Mouse (Mus musculus): ENCODE measurements around the gene Pithd1. TPM values are rescaled to one million over a fixed set of nuclear protein-coding genes. Genes with fewer than 3 reads are reported as not detected.
A peak's percentile ranks its signal among the peaks of the same experiment; 100 is the strongest.

The Pithd1 gene
- 30.8 and 33.2 TPM in 2 replicates for total RNA-seq (2021)
- long read RNA-seq, transcript Pithd1-201 (6 exons, 1,700 nt): major isoform, 84 of 87 reads
- long read RNA-seq, partial matches to known transcripts: 0 of 87 reads
- long read RNA-seq, other reads (novel, unspliced or antisense): 3 of 87 reads

DNA sequence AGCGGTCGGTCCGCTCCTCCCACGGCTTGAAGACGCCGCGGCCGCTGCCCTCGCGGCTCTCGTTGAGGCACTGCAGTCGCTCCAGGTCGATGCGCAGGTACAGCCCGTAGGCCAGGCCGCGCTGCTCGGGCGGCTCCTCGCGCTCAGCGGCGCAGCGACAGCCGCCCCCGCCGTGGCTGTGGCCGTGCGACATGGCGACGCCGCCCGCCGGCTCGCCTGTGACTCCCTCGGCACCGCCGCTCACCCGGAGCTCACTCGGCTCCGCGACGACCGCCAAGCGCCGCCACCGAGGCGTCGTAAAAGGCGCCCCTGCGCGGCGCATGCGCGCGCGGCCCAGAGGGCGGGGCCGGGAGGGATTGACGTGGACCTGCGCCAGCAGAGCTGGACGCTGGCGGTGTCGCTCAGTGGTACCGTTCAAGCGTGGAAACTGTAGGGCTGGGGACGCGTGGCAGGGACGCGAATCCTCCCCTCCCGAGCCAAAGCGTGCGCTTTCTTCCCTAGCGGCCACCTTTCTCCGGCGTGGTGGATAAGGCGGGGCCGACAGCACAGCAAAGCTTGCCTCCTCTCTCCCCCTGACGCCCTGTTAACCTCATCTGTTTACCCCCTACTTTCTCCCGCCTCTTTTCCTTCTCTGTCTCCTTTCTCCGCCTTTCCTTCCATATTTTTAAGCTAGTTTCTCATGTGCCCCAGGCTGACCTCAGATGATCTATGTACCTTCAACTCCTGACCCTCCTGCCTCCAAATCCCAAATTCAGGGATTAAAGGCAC lies at the start of gene Pithd1:
Gene Pithd1 (minus strand): TSS at position 322 of the 768 bp plus-strand sequence.
- peak; percentile 91 for DNase-seq

DNA sequence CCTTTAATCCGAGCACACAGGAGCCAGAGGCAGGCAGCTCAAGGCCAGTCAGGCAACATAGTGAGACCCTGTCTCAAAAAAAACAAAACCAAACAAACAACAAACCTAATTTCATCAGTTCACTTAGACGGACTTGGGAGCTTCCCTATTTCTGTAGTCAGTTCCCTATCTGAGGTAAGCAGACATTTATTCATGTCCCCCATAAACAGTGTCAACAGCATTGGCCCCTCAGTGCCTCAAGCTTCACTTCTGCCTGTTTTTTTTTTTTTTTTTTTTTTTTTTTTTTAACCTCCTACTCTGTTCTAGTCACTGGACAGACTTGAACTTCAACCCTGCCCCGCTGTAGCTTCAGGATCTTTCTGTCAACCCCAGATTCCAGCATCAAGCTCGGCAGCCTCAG lies 48.0 kb upstream of the Pithd1 start:
- no peak for DNase-seq

DNA sequence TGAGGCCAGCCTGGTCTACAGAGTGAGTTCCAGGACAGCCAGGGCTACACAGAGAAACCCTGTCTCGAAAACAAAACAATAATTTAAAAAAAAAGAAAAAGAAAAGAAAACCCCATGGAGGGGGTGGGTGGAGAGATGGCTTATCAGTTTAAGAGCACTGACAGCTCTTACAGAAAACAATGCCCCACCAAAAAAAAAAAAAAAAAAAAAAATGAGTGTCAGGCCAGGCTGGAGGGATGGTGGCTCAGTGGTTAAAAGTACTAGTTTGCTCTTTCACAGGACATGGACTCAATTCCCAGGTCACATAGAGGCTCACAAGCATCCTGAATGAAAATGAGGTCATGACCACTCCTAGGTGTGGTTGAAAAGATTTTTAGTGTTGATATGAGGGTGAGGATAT lies 46.2 kb upstream of the Pithd1 start:
- no peak for DNase-seq

DNA sequence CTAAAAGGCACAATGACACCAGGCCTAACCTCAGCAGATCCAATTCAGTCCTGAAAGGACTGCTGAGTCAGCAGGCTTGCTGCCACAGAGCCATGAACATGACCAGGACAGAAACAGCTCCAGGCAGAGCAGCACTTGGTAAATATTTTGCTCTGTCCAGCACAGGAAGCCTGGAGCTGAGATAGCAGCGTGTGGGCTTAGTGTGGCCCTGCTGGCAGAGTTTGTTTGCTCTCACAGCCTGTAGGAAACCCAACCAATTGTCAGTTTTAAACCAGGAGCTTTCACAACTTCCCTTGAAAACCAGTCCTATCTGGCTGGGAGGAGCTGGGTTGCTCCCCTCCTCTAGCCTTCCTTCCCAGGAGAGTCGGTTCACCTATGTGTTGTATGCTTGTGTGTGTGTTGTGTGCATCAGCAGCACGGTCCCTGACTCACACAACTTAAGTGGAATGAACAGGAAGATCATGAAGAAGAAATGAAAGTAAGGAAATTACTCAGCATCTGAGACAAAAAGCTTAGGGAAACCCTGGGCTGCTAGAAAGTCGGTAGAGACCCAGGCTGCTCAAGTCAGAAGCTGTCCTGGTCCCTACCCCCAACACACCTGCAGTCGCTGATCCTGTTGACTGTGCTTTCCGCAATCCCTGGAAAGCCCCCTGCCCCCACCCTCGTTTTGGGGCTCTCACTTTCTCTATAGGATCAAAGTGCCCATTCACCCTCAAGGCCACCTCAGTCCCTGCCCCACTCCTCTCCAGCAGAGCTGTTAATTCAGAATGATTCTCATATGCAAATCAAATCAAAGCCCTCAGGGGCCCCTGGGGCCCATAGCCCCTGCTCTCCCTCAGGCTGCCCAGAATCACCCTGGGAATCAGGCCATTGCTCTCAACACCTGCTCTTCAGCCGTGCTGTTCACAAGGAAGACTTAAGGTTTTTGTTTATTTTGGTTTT lies 44.2 kb upstream of the Pithd1 start:
- DNase-seq: no peak

DNA sequence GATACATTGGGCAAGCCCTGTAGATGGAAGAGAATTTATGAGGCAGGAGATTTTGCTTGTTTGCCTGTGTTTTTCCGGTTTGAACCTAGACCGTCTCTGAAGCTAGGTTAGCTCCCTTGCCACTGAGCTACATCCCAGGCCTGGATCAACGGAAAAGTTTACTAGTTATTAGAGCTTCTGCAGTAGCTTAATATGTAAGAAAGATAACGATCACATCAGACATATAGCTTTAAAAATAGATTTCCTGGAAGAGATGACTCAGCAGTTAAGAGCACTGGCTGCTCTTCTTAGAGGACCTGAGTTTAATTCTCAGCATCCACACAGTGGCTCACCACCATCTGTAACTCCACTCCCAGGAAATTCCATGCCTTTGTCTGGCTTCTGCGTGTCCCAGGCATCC lies 41.6 kb upstream of the Pithd1 start:
- no peak for DNase-seq

DNA sequence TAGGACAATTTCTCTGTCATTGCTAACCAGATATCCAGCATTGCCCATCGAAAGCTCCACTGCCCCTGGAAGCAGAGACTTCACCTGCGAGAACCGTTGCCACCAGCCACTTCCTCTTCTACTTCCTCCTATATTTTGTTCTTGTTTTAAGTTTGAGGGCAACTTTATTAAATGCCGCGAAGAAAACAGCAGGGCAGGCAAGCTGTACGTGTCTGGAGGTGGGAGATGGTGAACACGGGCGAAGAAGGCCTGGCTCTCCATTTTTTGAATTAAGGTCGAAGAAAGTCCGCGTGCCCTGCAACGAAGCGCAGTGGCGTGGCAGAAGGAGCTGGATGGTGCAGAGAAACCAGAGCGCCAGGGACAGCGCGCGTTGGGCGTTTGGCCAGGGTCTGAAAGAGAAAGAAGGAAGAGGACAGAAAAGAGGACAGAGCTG lies 41.1 kb upstream of the Pithd1 start:
- no peak for DNase-seq

DNA sequence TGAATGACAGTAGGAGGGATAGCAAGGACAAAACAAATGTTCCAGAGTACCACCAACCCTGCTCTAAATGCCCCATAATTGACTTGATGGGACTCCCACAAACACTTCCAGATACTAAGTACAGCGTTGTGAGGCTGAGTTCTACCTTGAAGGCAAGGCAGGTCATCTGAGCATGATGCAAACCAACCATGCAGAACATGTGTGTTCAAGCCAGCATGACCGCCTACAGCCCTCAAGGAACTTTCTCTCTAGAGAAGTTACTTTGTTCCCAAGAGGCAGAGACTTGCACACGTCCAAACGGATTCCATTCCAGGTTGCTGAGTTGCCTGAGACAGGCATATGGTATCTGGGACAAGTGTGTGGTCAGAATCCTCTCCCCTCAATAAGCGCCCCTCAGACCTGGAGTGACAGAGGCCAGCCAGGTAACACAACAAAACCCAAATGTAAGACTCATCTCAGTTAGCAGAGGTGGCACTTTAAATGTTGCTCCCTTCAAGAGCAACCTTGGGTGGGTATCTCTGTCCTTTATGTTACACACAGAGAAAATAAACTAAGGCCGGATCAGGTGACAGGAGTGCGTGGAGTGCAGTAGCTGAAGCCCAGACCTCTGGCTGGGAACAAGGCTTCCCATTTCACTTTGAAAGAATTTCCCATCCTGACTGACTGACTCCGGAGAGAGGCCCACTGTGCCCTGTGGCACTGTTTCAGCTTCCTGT lies 40.5 kb upstream of the Pithd1 start:
- DNase-seq: no peak

DNA sequence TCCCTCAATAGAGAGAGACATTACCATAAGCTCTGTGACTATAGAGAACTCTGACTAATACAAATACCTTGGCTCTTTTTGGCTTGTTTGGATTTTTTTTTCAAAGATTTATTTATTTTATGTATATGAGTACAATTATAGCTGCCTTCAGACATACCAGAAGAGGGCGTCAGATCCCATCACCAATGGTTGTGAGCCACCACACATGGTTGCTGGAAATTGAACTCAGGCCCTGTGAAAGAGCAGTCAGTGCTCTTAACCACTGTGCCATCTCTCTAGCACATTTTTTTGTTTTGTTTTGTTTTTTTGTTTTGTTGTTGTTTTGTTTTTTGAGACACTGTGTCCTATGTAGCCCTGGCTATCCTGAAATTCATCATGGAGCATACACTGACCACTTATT lies 38.3 kb upstream of the Pithd1 start:
- DNase-seq: no peak

DNA sequence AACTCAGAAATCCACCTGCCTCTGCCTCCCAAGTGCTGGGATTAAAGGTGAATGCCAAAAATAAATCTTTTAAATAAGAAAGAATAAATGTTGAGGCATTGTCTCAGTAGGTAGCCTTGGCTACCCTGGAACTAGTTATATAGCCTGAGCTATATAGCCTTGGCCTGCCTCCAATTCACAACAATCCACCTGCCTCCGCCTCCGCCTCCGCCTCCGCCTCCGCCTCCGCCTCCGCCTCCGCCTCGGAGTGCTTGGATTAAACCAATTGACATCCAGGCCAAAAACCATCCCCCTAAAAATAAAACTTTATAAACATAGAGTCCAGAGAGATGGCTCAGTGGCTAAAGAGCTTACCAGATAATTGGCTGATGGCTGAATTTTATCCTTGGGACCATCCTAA lies 35.9 kb upstream of the Pithd1 start:
- DNase-seq: no peak

DNA sequence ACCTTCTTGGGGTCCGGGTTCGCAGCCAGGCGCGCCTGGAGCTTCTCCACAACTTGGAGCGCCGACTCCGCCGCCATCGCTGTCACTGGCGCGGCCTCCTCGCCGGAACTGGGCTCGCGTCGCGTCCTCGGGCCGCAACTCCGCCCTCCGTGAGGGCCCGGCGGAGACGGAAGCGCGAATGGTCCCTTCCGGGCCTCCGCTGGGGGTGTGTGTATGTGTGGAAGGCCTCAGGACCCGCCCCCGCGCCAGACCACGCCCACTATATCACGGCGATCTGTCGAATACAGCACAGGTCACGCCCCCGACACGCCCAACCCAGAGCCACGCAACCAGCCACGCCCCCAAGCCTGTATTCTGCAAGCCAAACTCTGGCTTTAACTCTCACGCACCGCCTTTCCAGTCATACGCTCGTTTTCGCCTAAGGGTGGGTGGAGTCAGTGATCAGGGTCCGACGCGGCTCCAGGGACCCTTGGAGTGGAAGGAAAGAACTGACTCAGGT lies 34.5 kb upstream of the Pithd1 start, which contains the start of gene Eloa:
Gene Eloa (minus strand): TSS at position 215 of the 499 bp plus-strand sequence.
- DNase-seq: peak; percentile 100

DNA sequence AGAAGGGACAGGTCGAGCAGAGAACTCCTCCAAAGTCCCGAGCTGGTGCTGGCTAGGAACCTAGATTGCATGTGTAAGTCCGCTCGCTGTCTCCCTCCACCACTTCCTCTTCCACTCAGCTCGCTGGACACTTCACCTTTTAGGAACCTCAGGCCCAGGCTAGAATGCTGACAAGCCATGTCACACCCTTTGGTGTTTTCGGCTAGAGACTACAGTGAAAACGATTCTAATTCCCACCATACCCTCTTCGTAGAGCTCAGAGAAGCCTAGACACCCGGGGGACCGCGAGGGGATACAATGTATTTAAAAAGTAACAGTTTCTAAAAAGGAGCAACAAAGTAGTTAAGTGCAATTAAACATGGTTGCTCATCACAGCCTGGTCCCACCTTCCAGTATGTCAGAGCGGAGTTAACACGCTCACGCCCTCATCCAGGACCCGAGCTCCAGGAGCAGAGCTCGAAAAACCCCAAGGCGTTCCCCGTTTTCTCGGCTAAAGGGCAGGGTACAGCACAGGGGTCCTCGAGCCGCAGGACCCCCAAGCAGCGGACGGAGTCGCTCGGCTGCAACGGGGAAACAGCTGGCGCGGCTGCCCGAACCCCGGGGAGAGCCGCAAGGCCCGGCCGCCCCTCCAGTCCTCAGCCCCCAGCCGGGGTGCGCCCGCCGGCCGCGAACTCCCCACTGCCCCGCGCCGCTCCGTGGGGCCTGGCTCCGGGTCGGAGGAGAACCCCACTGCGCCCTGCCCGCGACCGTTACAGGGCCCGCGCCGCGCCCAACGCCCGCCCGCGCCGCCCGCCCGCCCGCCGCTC lies 33.9 kb upstream of the Pithd1 start:
- no peak for DNase-seq

DNA sequence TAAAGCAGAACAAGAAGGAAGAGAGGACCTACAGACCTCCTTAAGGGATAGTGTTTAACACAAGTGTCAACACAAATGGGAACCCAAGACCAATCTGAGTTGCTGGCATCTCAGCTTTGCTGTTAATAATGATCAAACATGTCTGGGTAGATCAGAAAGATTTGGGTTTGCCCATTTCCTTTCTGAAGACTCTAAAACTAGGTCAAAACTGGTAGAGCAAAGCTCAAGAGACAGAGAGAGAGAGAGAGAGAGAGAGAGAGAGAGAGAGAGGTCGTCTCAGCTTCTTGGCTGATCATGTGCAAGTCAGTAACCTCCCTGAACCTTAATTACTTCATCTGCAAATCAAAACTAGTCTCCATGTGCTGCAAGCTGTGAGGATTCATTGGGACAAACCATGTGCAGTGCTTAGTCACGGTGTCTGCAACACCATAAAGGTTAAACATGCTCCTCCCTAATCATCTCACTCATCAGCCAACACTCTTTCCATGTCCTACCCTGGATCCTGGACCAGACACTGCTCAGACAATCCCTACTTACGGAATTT lies 29.1 kb upstream of the Pithd1 start:
- no peak for DNase-seq

DNA sequence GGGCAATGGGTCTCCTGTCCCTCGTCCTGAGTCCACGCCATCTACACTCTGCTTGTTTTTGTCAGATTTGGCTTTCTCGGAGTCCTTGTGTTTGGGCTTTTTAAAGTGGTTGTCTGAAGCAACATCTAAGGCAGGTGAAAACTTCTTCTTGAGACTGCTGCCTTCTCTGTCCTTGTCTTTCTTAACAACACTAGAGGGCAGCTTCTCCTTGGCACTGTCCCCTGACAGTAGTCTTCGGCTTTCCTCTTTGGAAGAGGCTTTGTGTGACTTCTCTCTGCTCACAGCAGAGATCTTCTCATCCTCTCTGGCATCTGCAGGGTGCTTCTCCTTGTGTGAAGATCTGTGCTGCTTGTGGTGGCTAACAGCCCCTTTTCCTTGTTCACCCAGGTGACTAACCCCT lies 23.5 kb upstream of the Pithd1 start:
- no peak for DNase-seq

DNA sequence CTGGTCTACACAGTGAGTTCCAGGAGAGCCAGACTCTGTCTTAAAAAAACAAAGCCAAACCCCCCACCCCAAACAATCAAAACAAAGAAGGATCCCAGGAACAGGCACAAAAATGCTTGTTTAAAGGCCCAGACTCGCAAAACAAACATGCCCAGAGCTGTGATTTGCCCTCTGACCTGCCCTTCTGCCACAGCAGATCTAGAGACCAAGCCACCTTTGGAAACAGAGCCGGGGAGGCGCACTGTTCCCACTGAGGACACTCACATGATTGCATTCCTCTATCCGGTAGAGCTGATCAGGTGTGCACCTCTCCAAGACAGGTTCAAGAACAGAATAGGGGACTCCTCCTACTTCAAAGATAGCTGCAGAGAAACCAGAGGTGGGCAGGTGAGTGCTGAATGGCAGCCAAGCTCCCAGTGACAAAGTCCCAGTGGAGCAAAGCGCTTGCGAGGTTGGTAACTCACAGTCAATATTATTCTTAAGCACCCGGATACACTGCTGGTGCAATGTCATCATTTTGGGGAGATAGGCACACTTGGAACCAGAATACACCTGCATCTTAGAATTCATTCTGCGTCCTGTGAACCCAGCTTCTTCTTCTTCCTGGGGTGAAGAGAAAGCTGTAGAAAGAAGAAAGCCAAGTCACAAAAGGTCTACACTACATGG lies 21.9 kb upstream of the Pithd1 start:
- no peak for DNase-seq

DNA sequence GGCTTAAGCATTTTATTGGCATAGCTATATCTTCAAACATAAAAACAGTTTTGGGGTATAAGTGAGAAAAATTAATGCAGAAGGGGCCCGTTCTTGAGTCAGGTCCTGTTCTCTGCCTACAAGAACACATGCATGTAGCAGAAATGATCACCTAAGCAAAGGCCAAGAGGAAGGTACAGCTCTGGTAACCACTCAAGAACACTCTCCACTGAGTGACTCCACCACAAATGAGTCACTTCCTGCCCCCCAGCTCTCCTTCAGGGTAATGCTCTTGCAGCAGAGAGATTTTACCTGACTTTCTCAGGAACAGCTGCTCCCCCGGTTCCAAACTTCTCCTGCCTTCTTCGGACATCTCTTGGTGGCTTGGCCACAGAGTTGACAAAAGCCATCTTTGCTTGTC lies 19.8 kb upstream of the Pithd1 start:
- no peak for DNase-seq

DNA sequence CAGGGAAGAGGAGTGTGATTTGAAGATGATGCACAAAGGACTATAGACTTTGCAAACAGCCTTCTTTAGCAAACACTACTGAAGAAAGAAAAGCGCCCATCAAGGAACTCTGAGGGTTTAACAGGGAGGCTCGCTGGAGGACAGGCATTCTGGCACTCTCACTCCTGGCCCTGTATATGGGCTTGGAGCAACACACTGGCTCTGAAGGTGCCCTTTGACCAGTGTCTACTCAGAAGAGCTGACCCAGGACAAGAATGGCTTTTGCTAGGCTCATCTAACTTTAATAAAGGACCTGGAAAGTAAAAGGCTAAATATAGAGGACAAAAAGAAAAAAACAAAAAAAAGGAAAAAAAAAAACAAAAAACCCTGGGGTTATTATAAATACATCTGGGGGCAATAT lies 17.9 kb upstream of the Pithd1 start:
- DNase-seq: no peak

DNA sequence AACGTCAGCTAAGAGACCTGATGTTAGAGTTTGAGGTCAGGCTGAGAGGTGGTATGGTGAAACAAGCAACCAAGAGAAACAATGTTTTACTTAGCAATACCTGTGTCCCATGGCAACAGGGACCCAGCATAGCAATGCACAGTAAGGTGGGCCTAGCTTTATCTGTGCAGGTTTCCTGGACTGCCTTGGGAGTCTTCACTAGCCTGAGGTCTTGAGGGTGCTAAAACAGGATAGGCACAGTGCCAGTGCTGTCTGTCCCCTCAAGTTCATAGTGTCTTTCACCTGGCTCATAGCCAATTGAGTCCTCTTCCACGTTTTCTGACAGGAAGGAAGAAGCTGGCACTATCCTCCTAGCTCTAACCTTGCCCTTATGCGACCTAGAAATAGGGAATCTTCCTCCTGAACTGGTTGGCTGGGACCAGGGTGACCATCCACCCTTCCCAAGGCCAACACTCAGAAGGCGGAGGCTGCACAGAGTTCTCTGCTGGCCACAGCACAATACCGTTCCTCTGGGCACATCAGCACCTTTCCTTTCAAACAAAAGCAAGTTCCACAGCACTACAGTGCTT lies 17.1 kb upstream of the Pithd1 start:
- DNase-seq: no peak

DNA sequence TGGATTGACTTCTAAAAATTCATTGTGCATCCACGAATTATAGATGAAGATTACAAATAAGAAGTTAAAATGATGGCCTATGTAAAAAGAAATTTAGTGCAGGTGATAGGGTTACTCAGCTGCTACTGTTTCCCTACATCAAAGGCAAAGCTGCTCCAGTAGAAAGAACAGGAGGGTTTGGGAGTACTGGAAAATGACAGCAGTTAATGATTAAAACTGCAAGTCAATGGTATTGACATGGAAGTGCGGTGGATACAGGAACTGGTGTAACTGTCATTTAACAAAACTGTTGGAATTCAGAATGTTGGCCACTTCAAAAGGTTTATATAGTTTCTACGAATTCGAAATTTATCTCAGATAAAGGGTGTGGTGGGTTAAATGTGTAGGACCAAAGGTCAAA lies 8.1 kb upstream of the Pithd1 start:
- no peak for DNase-seq

DNA sequence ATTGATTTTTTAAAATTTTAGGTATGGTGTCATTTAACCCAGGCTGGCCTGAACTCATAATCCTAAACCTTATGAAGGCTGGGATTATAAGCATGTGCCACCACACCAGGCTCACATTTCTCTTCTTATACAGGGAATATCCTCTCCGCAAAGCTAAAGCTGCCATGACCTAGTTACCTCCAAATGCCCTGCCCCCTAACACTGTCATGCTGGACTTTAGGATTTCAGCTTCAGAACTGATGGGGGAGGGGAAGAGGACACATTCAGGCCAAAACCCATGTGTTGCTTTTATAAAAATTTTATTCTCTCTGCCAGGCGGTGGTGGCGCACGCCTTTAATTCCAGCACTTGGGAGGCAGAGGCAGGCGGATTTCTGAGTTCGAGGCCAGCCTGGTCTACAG lies 6.9 kb upstream of the Pithd1 start:
- no peak for DNase-seq

DNA sequence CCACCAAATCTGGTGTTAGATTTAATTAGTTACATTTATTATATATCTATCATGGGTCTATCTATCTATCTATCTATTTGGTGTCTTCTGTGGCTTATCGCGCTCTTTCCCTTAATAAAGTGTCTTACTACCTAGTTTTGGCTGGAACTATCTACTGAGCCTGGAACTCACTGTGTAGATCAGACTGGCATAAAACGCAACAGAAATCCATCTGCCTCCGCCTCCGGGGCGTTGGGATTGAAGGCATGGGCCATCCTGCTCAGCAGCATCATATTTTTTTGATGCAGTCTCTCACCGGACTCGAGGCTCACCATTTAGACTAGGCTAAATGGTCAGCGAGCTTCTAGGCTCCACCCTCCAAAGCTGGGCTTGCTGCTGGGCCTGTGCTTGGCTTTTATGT lies 650 bp upstream of the Pithd1 start:
- DNase-seq: no peak
